Mouse (Mus musculus) brain, embryonic 14.5 days (tissue): ENCODE results near the gene Lancl2.
A peak's percentile ranks its signal among the peaks of the same experiment; 100 is the strongest.

Source experiments
- CTCF ChIP-seq: fragments of 200-500 bp; IDR thresholded peaks from 2 replicates; pipeline ENCODE4 v1.5.1; 2012; ENCODE audit warnings: inconsistent platforms, mild to moderate bottlenecking, moderate library complexity, borderline replicate concordance; ENCODE audit not compliant: insufficient read depth, insufficient read length; ENCODE audit errors: extremely low read depth
- POLR2A ChIP-seq: fragments of 200-500 bp; IDR thresholded peaks from 2 replicates; pipeline ENCODE4 v1.6.1; 2012; ENCODE audit warnings: mild to moderate bottlenecking, inconsistent platforms, borderline replicate concordance; ENCODE audit not compliant: poor library complexity, insufficient read depth, insufficient read length, severe bottlenecking; ENCODE audit errors: extremely low read depth

- TF ChIP-seq POLR2A (no peak), CTCF (peak; percentile 21; the same call in 1 of the 2 replicates)
These were observed 41.0 kb downstream of the Lancl2 start for GRCm38 (mm10) chr6:57743333-57743732.
